Mouse (Mus musculus) cortical plate, adult 2 months (tissue): ENCODE measurements around the gene Gm5134.

Source experiments
- CTCF ChIP-seq: fragments of 200-500 bp; IDR thresholded peaks from 2 replicates; pipeline ENCODE4 v1.5.1; 2011; ENCODE audit warnings: mild to moderate bottlenecking, control low read depth, low read length; ENCODE audit not compliant: insufficient read depth; ENCODE audit errors: extremely low read depth
- POLR2A ChIP-seq: fragments of 200-500 bp; IDR thresholded peaks from 2 replicates; pipeline ENCODE4 v1.6.1; 2011; ENCODE audit warnings: mild to moderate bottlenecking, low read length, control low read depth; ENCODE audit not compliant: insufficient read depth; ENCODE audit errors: extremely low read depth

GRCm38 (mm10) chr10:76033119-76033455 is 78.8 kb downstream of the Gm5134 start:
- TF ChIP-seq CTCF (no peak), POLR2A (no peak)
